Mouse (Mus musculus) testis, adult 2 months (tissue): ENCODE results near the gene Slc37a2.

Experiments
- CTCF ChIP-seq: fragments of 200-500 bp; IDR thresholded peaks from 2 replicates; pipeline ENCODE4 v1.5.1; 2012; ENCODE audit warnings: low read depth, mild to moderate bottlenecking, inconsistent platforms, low read length, moderate library complexity; ENCODE audit not compliant: control insufficient read depth, insufficient read depth, insufficient replicate concordance
- POLR2A ChIP-seq: fragments of 200-500 bp; IDR thresholded peaks from 2 replicates; pipeline ENCODE4 v1.6.1; 2012; ENCODE audit warnings: low read depth, mild to moderate bottlenecking, inconsistent platforms, low read length, moderate library complexity; ENCODE audit not compliant: control insufficient read depth

DNA sequence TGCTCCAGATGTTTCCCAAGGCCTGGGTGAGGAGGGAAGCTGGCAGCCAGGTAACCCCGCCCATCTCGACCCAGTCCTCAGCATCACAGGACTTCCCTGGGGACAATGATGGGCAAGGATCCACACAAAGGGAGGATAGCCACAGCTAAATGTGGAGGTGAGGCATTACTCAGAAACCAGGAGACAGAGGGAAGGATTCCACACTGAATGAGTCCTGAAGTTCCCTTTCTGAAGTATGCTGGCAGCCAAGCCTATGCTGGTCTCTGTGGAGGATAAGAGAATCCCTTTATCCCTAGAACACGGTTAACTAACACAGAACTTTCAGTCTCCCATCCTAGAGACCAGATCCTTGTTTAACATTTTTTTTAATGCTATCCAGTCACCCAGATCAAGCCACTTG lies 67.5 kb downstream of the Slc37a2 start:
- TF ChIP-seq CTCF (no peak), POLR2A (no peak)
